Mouse (Mus musculus) 416B (cell line): Measurements from ENCODE around the gene Farsa.

Source experiments
- DNase-seq: peaks from one replicate; pipeline ENCODE4 v3.0.0; 2011; ENCODE audit warnings: low read depth

The Farsa gene

DNA sequence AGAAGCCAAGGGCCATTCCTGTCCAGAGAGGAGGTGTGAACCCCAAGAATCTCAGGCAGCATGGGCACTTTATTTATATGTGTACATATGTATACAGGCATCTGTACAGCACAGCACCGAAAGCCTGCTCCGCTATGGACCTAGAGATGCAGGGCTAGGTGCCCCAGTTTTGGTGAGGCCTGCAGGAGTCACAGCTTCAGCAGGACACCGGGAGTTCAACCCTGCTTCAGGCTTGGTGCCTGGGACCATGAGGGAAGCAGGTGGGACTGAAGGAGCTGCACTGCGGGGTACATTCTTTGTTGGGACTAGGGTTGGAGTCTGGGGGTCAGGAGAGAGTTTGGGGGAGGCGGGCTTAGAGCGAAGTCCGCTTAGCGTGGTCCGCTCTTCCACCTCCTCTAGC is 55.1 kb downstream of the Farsa start:
- DNase-seq = no peak

DNA sequence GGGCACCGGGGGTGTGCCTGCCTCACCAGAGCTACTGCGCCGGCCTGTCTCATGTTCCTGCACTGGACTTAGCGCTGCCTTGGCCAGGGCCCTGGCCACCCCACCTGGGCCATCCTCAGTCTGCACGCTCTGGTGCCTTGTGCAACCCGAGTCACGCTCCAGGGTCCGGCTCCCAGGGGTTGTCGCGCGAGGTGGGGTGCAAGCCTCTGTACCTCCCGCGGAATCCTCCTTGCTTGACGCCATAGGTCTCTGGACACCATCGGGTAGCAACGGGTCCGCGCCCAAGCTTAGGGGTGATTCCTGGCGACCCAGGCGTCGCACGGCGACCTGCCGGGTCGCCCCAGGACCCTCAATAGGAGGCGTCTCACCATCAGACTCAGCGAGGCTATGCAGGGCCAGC is 55.6 kb downstream of the Farsa start:
- no peak for DNase-seq

DNA sequence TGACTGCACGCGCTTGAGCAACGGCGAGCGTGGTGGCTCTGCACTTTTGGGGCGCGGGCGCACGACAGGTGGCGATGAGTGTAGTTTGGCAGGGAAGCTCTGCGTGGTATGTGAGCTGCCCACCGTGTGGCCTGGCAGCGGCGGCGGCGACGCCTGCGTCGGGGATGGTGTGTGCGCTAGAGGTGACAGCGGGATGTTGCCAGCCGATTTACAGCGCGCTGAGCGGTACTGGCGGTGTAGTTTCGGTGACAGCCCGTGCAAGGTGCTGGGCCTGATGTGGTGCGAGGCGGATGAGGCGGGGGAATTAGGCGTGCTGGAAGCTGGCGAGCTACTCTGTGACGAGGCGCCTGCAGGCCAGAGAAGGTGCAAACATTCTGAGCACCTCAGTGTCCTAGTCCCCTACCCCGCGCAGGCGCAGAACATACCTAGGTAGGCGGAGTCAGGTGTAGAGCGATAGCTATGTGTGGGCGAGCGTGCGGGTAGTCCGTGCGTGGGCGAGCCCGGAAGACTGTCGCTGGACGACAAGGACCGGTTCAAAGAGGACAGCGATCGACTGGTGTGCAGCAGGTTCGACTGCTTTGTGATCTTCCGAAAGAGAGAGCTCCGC is 56.2 kb downstream of the Farsa start:
- no peak for DNase-seq

DNA sequence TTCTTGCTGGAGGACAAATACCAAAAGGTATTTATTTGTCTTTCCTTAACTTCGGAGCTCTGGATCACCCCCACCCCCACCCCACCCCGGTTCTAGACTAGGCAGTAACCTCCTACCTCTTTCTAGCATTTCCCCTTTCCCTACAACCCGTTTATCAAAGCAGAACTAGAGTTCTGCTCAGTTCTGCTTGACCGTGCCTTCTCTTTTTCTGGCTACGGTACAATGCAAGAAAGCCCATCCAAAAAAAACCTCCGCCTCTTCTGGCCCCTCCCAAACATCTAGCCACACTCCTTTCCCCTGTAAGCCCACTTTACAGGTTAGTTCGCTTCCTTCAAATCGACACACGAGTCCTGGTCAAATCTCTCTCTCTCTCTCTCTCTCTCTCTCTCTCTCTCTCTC is 56.7 kb downstream of the Farsa start:
- no peak for DNase-seq

DNA sequence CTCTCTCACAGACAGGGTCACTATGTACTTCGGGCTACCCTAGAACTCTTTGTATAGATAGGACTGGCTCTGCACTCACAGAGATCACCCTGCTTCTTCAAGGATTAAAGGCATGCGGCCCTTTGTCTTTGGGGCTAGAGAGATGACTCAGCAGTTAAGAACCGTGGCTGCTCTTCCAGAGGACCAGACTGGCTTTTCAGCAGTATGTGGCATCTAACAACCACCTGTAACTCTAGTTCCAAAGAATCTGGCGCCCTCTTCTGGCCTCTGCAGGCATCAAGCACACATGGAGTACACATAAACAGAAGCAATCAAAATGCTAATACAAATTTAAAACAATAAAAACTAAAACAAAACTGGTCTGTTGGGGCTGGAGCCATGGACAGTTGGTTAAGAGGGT is 57.2 kb downstream of the Farsa start:
- DNase-seq = peak; percentile 66

DNA sequence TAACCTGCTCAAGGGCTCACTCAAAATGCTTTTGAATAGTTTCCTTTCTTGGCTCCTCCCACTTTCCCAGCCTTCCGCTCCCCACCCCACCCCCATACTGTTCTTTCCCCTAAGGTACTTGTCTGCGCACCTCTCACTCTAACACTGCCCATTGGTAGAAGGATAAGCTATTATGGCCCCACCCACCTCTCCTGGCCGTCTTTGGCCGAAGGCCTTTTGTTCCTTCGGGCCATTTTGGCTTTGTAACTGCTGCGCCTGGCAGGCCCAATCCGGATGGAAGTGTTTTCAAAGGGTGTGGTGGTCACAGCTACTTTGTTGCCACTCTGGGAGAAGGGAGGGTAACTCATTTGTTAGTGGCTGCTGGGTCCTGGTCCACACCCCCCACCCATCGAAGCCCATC is 58.5 kb downstream of the Farsa start:
- no peak for DNase-seq

DNA sequence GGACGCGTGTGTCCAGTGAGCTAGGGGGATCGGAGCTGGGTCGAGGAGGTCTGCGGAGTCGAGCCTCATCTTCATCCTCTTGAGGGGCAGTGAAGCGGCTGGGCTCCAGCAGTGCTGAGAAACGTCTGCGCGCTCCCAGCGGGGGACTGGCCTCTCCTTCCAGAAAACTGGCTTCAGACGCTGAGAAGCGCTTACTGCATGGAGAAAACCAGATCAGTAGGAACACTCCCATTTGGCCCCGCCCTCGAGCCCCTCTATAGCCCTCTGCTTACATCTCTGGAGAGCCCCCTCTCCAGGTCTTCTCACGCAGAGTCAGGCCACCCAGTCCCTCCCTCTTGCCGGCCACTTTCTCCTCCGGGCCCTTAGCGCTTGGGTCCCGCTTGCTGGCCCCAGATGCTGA is 61.0 kb downstream of the Farsa start:
- no peak for DNase-seq

DNA sequence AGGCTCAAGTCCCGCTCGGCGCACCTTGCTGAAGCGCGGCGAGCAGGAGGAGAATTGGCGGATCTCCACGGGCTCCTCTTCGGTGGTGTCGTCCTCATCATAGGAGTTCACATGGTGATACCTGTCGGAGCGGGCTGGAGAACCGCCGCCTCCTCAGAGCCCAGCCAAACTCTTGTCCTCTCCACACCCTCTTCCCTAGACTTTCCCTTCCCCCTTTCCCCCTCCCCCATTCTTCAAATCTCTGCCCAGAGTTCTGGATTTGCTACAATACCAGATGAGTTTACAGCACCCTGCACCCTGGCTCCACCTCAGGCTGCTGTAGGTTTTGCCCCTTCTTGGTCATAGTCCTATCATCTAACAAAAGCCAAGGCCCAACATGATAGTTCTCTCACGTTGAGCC is 61.9 kb downstream of the Farsa start:
- no peak for DNase-seq
